Mouse (Mus musculus) retina, embryonic 14.5 days (tissue): ENCODE measurements at regions not wholly inside any gene's neighbourhood (a gene's known extent, or its start where the extent isn't known, plus 50 kb on each side); places are given as distances from the start of the nearest gene placed in this dataset.

Experiments
- DNase-seq: peaks from one replicate; pipeline ENCODE4 v3.0.0-alpha.2; 2015; ENCODE audit warnings: low spot score

GRCm38 (mm10) chr10:117940441-117941265, 94.8 kb upstream of the Rap1b start:
- DNase-seq = no peak

DNA sequence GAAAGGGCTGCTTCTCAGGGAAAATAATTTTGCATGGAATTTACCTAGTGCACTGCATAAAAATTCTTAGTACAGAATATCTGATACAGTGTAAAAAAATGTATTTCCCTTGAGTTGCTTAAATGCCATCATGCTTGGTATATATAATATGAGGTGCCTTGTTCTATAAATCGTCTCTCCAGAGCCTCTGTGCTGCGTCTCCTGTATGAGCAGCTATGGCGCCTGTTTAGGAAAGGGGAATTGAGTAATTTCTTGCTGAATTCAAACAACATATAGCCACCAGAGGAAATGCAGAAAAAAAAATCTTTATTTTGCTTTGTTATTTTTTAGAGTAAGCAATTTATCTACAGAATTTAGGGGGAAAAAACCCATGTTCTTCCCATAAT, 95.4 kb upstream of the Rap1b start:
- DNase-seq = no peak

- no peak for DNase-seq
Measured at GRCm38 (mm10) chr10:117943702-117944307, 98.0 kb upstream of the Rap1b start.

DNA sequence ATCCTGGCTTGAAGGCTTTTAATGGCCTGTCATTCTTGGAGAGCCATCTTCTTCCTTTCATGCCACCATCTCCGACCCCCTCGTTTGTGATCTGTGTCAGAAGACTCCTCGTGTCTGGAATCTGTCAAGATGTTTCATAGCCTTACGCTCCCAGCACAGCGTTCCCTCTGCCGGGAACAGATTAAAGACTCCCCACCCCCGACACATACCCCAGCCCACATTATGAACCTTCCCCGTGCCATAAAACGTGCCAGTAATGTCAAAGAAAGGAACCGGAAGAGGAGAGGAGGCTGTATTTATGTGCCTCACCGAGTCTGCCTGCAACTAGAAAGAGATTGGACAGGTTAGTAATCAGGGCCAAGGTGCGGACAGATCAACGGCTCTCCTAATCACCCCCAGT, 101.4 kb upstream of the Rap1b start:
- no peak for DNase-seq

GRCm38 (mm10) chr10:117947911-117948310, 102.1 kb upstream of the Rap1b start:
- no peak for DNase-seq

GRCm38 (mm10) chr10:117952116-117953025, 106.5 kb upstream of the Rap1b start:
- DNase-seq = no peak

DNA sequence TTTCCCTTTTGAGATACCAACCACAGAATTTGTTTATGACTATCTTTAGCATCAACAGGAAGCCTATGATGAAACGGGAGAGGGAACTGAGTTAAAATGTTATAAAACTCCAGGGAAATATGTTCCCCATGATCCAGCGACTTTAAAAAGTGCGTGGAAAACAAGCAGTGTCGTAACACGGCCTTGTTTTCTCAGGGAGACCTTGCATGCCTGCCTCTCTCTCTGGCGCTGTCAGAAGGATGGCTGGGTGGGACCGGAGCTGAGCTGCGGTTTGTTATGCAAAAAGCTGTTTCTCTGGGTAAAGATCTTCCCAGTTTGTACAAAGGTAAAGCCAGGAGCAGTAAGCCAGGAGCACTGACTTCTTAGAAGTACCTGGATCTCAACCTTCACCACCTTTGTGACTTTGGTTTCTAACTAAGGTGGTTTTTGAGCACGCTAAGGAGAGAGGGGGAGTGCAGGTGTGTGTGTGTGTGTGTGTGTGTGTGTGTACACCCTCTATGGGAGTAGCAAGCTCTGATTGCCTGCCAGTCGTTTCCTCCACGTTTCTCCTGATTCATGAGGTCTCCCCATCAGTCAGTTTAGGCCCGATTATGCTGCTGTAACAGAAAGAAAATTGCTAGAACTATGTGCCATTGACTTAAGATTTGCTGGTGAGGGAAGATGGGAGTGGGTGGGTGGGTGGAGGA, 107.3 kb upstream of the Rap1b start:
- no peak for DNase-seq

- no peak for DNase-seq
Measured at GRCm38 (mm10) chr10:117956174-117956950, 110.5 kb upstream of the Rap1b start.

GRCm38 (mm10) chr10:117974706-117975105, 128.9 kb upstream of the Rap1b start:
- DNase-seq = no peak

- no peak for DNase-seq
Measured at GRCm38 (mm10) chr10:117975467-117975866, 129.6 kb upstream of the Rap1b start.

- DNase-seq = no peak
Measured at GRCm38 (mm10) chr10:117979091-117979490, 133.3 kb upstream of the Rap1b start.

DNA sequence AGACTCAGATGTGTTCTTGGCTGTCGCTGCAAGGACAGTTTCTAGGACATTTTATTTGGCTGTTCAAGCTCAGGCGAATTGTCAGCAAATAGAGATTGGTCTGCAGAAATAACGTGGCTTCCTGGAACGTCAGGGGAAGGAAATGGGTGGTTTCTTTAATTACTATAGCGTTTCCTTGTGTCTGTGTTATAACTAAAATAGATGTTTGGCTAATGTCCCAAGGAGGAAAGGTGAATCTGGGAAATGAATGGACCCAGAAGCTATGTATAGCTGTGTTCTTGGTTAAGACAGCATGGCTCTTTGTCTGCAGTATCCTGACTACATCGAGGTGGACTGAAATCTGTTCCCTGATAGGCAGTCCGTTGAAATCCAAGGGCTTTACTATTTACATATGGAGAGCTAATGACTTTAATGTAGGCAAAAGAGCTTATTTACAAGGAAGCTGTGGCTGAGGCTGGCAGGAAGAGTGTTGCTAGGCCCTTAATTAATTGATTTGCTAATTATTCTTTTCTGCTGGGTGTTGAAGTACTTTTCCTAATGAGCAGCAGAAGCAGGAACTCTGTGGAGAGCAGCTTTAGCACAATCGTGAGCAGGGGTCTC, 136.9 kb upstream of the Rap1b start:
- DNase-seq = no peak

- no peak for DNase-seq
Measured at GRCm38 (mm10) chr10:117983271-117983670, 137.4 kb upstream of the Rap1b start.

DNA sequence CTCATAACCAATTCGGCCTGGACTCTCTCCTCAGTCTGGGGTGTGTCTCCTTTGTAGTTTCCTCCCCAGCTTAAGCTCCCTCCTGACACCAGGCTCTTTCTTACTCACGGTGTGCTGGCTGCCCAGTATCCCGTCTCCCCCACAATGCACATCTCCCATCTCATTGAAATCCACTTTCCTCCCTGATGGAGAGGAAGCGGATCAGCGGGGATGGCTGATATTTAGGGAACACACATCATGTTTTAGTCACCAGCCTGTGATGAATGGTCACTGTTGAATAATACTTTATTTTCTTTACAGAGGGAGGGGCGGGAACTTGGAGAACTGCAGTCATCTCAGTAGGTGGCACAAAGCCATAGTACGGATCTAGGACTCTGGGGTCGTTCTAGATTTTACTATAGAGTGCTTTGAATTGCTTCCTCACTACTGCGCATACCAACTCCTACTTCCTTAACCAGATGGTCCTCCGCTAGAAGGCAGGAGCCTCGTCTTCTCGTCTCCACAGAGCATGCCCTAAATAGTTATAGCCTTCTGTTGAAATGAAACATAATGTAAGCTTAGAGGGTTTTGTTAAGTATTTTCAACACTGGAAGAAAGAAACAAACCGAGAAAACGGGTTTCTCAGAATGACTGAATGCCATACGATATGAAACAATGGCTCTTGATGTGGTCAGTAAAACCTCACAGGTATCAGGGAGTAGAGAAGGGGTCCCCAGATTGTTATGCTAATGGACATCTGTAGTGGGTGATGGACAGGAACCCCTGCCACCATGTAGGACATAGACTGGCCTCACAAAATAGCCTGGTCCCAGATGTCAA, 139.2 kb upstream of the Rap1b start:
- no peak for DNase-seq

DNA sequence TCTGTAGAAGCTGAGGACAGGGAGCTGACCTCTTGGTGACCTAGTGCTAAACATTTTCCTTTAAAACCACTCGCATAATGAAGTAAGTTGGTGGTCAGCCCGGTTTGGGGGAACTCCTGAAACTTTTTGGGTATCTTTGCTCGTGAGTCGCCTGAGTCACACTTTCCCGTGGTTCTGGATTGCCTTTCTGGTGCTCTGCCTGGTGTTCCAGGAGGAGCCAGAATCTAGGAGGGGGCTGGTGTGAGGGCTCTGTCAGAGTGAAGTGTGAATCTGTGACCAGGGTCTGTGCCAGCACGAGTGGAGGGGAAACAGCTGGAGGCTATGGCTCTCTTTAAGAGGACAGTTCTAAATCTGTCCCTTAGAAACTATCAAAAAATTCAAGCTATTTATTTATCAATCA, 141.8 kb upstream of the Rap1b start:
- no peak for DNase-seq

DNA sequence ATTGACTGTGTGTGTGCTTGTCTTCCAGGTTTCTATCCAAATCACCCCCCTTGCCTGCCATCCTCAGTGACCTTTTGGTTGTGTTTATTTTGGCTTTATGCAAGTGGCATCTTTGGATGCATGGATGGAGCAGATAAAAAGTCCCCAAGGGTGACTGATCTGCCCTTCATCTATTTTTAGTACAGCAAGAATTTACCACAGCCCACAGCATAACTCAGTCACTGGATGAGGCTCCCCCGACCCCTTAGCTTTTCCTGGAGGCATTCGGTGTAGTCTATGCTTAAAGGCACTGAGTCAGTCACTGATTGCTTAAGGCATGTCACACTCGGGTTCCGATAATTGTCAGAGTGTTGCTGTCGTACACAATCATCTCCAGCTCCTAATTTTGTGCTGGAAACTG, 142.2 kb upstream of the Rap1b start:
- DNase-seq = no peak

DNA sequence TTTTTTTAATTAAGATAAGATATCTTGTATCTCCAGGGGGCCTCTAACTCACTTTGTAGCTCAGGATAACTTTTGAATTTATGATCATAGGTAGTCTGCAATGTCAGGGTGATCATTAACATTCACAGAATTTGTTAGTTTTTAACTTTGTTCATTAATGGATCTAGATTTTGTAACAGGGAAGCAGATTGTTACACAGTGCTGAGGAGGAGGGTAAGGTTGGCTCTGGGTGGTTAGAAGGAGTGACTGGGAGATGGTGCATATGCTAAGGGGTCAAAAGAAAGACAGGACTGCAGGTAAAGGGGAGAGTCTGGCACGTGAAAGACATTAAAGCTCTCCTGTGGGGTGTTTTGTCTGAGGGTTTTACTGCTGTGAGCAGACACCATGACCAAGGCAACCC, 145.3 kb upstream of the Rap1b start:
- DNase-seq = no peak

DNA sequence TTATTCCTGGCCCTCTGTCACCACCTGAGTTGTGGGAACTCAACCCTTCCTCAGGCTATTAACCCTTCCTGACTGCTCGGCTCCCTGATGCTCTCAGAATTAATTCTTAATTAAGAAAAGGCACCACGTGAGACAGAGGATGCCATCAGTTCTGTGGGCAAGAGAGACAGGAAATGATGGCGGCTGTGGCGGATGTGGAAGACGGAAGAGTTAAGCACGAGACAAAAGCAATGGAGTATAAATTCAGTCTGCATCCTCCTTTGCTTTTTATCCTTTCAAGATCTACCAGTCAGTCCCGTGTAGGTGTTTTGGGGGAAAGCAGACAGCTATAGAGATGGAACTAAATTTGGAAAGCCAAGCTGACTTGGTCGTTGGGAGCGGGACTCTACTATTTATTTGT, 146.5 kb upstream of the Rap1b start:
- no peak for DNase-seq

DNA sequence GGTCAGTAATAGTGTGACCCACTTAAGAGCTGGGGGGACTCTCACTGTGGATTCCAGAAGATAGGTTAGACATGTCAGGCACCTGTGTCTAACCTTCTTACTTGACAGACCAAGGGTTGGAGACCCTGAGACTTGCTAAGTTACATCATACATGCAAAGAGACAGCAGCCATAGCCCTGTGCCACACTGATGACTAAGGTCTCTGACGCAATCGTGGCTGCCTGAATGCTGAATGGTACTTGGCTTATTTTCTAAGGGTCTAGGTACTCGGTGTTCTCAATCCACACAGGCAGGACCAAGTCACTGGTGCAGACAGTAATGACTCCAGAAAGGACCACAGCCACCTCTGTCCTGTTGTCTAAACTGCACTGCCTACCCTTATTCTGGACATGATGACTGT, 147.8 kb upstream of the Mdm1 start:
- no peak for DNase-seq

GRCm38 (mm10) chr10:117994768-117995167, 146.8 kb upstream of the Mdm1 start:
- peak; percentile 73 for DNase-seq
